Mouse (Mus musculus) thymus, adult 2 months (tissue): ENCODE measurements around the gene Inafm2.

ENCODE experiments used
- CTCF ChIP-seq: fragments of 200-500 bp; IDR thresholded peaks from 2 replicates; pipeline ENCODE4 v1.5.1; 2012; ENCODE audit warnings: mild to moderate bottlenecking, control low read depth, low read length, moderate library complexity, borderline replicate concordance; ENCODE audit not compliant: control insufficient read depth, poor library complexity, insufficient read depth; ENCODE audit errors: extremely low read depth
- POLR2A ChIP-seq: fragments of 200-500 bp; IDR thresholded peaks from 2 replicates; pipeline ENCODE4 v1.6.1; 2012; ENCODE audit warnings: mild to moderate bottlenecking, low read length, control low read depth, moderate library complexity; ENCODE audit not compliant: control insufficient read depth, poor library complexity, insufficient read depth; ENCODE audit errors: extremely low read depth

- no peak for TF ChIP-seq CTCF
- TF ChIP-seq POLR2A = no peak
Observed at GRCm38 (mm10) chr2:118716677-118717076, 28.9 kb upstream of the Inafm2 start.
